Mouse (Mus musculus) retina, postnatal 7 days (tissue): ENCODE results near the gene Ranbp10.

Experiments
- DNase-seq: peaks from one replicate; pipeline ENCODE4 v3.0.0-alpha.2; 2012; ENCODE audit warnings: low read depth, low spot score

Gene Ranbp10

DNA sequence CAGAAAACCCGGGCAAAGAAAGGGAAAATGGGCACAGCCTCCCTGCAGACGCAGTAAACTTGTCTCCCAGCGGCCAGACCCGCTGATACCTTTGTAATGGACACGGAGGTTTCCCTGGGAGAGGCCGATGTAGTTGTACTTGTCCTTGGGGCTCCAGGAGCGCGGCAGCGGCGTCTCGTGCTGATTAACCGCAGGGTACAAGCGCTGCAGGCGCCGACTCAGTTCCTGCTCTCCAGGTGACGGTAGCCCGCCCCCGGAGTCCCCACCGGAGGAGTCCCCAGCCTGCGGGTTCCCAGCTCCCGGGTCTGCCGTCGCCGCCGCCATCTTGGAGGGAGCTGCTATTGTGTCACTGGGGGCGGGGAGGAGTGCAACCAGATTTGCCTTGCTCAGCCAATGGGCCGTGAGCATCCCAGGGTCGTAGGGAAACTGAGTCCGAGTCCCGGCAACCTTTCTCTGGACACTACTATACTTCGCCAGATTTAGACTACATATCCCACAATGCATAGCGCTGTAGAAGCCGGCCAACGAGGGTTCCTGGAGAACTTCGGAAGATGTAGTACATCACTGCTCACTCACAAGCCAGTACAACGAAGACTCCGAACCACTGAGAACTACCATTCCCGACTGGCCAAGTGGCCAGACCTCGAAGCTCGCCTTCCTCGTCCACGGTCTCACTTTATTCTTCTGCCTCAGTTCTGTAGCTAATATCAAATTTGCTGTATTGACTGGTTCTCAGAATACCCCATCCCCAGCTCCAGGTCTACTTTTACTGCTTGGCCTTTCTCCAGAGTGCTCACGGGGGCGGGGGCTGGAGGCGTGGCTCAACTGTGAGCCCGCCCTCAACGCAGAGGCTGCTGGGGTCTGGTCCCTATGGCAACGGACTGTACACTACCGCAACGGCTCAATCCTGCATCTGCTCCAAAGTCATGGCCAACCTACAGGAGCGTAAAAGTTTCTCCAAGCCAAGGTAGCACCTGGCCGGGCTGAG, at the start of gene Ranbp10, which contains the start of gene Tsnaxip1:
Gene Ranbp10 (minus strand): TSS at position 490 of the 988 bp plus-strand sequence.
Gene Tsnaxip1 (plus strand): TSS at position 871 of the 988 bp plus-strand sequence.
- peak; percentile 98 for DNase-seq

GRCm38 (mm10) chr8:105874301-105874700, 47.2 kb upstream of the Ranbp10 start:
- DNase-seq: no peak

DNA sequence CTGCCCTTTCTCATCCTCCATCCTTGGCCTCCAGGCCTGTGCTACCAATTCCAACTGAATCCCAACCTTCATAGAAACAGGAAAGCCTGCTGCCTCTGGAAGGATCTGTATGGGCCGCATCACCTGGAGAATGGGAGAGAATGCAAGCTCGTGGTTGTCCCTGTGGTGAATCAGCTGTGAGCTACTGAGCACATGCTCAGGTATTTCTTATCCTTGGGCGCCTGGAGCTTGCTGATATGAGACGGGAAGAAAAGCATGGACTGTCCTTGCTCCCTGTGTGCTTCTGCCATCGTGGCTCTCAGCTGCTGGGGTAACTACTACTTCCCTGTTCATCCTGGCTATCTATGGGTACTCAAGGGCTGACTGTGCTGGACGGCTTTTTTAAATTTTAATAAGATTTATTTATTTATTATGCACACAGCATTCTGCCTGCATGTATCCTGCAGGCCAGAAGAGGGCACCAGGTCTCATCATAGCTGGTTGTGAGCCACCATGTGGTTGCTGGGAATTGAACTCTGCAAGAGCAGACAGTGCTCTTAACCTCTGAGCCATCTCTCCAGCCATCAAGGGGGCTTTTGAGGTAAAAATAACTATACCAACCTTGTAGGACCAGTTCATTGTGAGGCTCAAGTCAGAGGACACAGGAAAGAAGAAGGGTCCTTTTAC, 39.3 kb upstream of the Ranbp10 start:
- no peak for DNase-seq

GRCm38 (mm10) chr8:105861951-105862350, 34.8 kb upstream of the Ranbp10 start:
- DNase-seq: no peak

- DNase-seq: peak; percentile 93
Observed at GRCm38 (mm10) chr8:105860143-105860981, 33.2 kb upstream of the Ranbp10 start, which contains the start of gene Nutf2. Nutf2 (plus strand) TSS chr8:105860580.

GRCm38 (mm10) chr8:105859314-105859713, 32.2 kb upstream of the Ranbp10 start:
- DNase-seq: no peak

DNA sequence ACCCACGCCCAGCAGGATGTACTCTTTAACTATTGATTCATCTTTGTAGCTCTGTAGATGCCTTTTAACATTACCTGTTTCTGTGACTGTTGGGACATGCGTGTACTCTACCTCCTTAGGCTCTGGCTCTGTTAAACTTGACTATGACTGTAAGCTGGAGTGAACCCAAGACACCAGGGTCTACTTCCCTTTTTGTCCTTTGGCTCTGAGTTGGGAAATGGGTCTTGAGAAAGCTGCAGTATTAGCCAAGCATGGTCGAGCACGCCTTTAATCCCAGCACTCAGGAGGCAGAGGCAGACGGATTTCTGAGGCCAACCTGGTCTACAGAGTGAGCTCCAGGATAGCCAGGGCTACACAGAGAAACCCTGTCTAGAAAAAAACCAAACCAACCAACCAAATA, 31.3 kb upstream of the Ranbp10 start:
- DNase-seq: no peak

DNA sequence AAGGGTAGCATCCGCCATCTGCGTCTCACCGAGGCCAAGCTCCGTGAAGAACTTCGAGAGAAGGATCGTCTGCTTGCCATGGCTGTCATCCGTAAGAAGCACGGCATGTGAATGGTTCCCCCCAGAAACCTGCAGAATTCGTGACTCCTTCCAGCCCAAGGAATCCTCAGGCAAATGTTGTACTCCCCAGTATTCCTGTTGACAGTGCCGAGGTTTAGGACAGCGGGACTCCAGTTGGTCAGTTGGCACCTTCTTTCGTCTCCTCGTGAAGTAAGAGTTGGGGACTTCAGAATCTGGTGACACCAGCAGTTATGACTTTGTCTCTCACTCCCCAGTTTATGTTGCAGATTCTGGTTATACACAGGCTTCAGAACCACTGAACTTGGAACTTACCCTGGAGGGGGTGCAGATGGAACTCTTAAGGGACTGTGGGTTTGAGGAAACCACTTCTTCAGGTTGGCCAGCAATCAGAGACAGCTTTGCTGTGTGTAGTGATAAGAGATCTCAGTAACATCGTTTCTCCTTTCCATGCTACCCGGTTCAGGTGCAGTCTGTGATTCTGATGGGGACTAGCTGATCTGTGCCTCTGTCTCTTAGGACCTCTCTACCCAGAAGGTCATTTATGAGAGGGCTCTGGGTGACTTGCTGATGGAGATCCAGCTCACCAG, 29.2 kb upstream of the Ranbp10 start:
- DNase-seq: no peak

DNA sequence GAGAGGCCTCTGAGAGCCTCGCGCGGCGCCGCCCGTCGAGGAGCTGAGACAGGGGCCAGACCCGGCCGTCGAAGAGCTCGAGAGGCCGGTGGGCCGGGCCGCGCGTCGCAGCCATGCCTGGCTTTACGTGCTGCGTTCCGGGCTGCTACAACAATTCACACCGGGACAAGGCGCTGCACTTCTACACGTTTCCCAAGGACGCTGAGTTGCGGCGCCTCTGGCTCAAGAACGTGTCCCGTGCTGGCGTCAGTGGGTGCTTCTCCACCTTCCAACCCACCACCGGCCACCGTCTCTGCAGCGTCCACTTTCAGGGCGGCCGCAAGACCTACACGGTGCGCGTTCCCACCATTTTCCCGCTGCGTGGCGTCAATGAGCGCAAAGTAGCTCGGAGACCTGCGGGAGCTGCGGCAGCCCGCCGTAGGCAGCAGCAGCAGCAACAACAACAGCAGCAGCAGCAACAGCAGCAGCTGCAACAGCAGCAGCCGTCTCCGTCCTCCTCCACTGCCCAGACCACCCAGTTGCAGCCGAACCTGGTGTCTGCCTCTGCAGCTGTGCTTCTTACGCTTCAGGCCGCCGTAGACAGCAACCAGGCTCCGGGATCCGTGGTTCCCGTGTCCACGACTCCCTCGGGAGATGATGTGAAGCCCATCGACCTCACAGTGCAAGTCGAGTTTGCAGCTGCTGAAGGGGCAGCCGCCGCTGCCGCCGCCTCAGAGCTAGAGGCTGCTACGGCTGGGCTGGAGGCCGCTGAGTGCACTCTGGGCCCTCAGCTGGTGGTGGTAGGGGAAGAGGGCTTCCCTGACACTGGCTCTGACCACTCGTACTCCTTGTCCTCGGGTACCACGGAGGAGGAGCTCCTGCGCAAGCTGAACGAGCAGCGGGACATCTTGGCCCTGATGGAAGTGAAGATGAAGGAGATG, 28.4 kb upstream of the Ranbp10 start:
- DNase-seq: no peak

GRCm38 (mm10) chr8:105854715-105855216, 27.6 kb upstream of the Ranbp10 start, which contains the start of gene Thap11:
Thap11 (plus strand) TSS chr8:105855132.
- DNase-seq: peak; percentile 88

DNA sequence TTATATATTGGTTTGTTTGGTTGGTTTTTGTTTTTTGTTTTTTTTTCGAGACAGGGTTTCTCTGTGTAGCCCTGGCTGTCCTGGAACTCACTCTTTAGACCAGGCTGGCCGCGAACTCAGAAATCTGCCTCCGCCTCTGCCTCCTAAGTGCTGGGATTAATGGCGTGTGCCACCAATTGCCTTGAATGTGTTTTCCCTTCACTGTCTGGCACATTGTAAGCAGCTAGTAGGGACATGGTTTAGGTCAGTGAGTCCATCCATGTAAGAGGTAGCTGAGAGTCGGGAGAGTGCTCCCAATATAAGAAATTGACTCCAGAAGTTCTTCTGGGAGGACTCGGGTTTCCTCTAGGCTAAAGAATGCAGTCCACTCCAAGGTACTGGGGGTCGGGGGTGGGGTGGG, 27.2 kb upstream of the Ranbp10 start:
- no peak for DNase-seq

DNA sequence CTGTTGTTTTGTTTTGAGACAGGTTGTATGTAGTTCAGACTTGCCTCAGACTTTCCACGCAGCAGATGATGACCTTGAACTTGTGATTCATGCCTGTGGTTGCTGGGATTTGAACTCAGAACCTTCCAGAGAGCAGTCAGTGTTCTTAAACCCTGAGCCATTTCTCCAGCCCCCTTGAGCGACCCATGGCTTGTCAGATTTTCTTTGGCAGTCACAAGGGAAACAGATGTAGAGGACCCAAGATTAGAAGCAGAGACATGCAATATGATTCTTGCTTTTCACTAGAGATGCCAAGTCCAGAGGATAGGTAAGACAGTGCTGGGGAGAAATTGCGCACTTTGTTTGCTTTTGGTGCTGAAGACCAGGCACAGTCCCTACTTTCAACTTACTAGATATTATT, 26.0 kb upstream of the Ranbp10 start, which contains the start of gene Cenpt:
Gene Cenpt (minus strand): TSS at position 101 of the 400 bp plus-strand sequence.
- DNase-seq: no peak

- DNase-seq: no peak
Observed at GRCm38 (mm10) chr8:105852146-105852729, 25.1 kb upstream of the Ranbp10 start.

- DNase-seq: peak; percentile 79
Observed at GRCm38 (mm10) chr8:105851651-105852143, 24.5 kb upstream of the Ranbp10 start.

GRCm38 (mm10) chr8:105850611-105851010, 23.5 kb upstream of the Ranbp10 start:
- no peak for DNase-seq

GRCm38 (mm10) chr8:105850014-105850413, 22.9 kb upstream of the Ranbp10 start:
- DNase-seq: no peak

- DNase-seq: no peak
Observed at GRCm38 (mm10) chr8:105846678-105847077, 19.5 kb upstream of the Ranbp10 start.

GRCm38 (mm10) chr8:105839209-105839608, 12.1 kb upstream of the Ranbp10 start:
- no peak for DNase-seq

GRCm38 (mm10) chr8:105836991-105837390, 9.8 kb upstream of the Ranbp10 start:
- DNase-seq: no peak
